Comparison of ENCODE assay signal across 13 mouse cellular contexts in genomic region chr2:9433110-9433940, GRCm38 (mm10).
DNase-seq lines count a peak whose midpoint lies in the region; ATAC-seq lines count a peak whose summit lies in the region.
"Had no signal": no experiment of that assay in that cellular context is flagged by ENCODE, and none has a peak within 500 bp of the region (broad histone marks: within the 10 kb centered on the region; RNA-seq: fewer than 3 reads in every experiment).

No protein-coding gene starts in this region.

- no peaks in the 10 kb centered on the region for H3K36me3 ChIP-seq in heart, embryonic 14.5 days (ENCODE audit: control insufficient read depth, insufficient read depth, low read length)
- H3K36me3 ChIP-seq in heart, embryonic 10.5 days, result no peaks in the 10 kb centered on the region
- no peaks in the 10 kb centered on the region for H3K36me3 ChIP-seq in lung, embryonic 16.5 days (ENCODE audit: control insufficient read depth, insufficient read depth, low read length)
- no peaks in the 10 kb centered on the region for H3K36me3 ChIP-seq in hindbrain, embryonic 16.5 days (ENCODE audit: control insufficient read depth, insufficient read depth, low read length)
- H3K36me3 ChIP-seq in midbrain, embryonic 16.5 days (ENCODE audit: control insufficient read depth, insufficient read depth, low read length), result no peaks in the 10 kb centered on the region
- H3K36me3 ChIP-seq: limb, embryonic 13.5 days had no signal

- no peaks in the 10 kb centered on the region for H3K9me3 ChIP-seq in heart, embryonic 14.5 days (ENCODE audit: control insufficient read depth, low read length)
- no peaks in the 10 kb centered on the region for H3K9me3 ChIP-seq in heart, embryonic 10.5 days
- no peaks in the 10 kb centered on the region for H3K9me3 ChIP-seq in lung, embryonic 16.5 days (ENCODE audit: control insufficient read depth, low read length)
- no peaks in the 10 kb centered on the region for H3K9me3 ChIP-seq in hindbrain, embryonic 16.5 days (ENCODE audit: control insufficient read depth, low read length)
- no peaks in the 10 kb centered on the region for H3K9me3 ChIP-seq in midbrain, embryonic 16.5 days (replicated peaks; ENCODE audit: control insufficient read depth, low read length, poor library complexity, severe bottlenecking)
- H3K9me3 ChIP-seq: limb, embryonic 13.5 days; megakaryocyte, embryonic 14.5 days had no signal

- peak overlapping the region; percentile 28; the same call in 1 of the 2 replicates for H3K4me2 ChIP-seq in heart, embryonic 14.5 days (ENCODE audit: low read length)
- H3K4me2 ChIP-seq in lung, embryonic 16.5 days (ENCODE audit: low read depth, low read length), result 0 out of 2 replicates have a peak overlapping the region, but pooled peaks have one; percentile 5
- H3K4me2 ChIP-seq in hindbrain, embryonic 16.5 days (ENCODE audit: low read length), result peak overlapping the region; percentile 40
- H3K4me2 ChIP-seq in midbrain, embryonic 16.5 days (ENCODE audit: low read length), result peak overlapping the region; percentile 35
- H3K4me2 ChIP-seq: limb, embryonic 13.5 days had no signal

- H3K4me3 ChIP-seq in heart, embryonic 14.5 days (ENCODE audit: control insufficient read depth in 1 of 2, insufficient read depth in 1 of 2, low read depth in 1 of 2, low read length in 2 of 2), result no peak overlapping the region
- H3K4me3 ChIP-seq in heart, embryonic 10.5 days, result no peak overlapping the region; the same call in 1 of the 2 replicates
- no peak overlapping the region for H3K4me3 ChIP-seq in lung, embryonic 16.5 days (ENCODE audit: low read length)
- no peak overlapping the region for H3K4me3 ChIP-seq in hindbrain, embryonic 16.5 days (ENCODE audit: low read length)
- peak overlapping the region; percentile 7; the same call in 1 of the 2 replicates for H3K4me3 ChIP-seq in midbrain, embryonic 16.5 days (ENCODE audit: low read depth, low read length)
- H3K4me3 ChIP-seq: limb, embryonic 13.5 days; megakaryocyte, embryonic 14.5 days had no signal

- no peak for DNase-seq in heart, embryonic 10.5 days (ENCODE audit: low spot score)
- no peak for DNase-seq in lung, postnatal 25 days (ENCODE audit: low spot score)
- DNase-seq in natural killer cell, adult 2 months (ENCODE audit: low spot score in 2 of 2), result no peak
- DNase-seq in T-cell, adult 2 months (ENCODE audit: low spot score), result no peak
- DNase-seq: cerebellum, adult 8-10 months; thymus, postnatal 14 days had no signal

- WGBS in heart, embryonic 14.5 days, result 23% methylated on average over 17 of the region's 17 CpGs
- 18% methylated on average over 17 of the region's 17 CpGs for WGBS in heart, embryonic 10.5 days
- WGBS in lung, embryonic 16.5 days, result 18% methylated on average over 17 of the region's 17 CpGs
- 30% methylated on average over 17 of the region's 17 CpGs for WGBS in hindbrain, embryonic 16.5 days
- WGBS in midbrain, embryonic 16.5 days, result 18% methylated on average over 17 of the region's 17 CpGs

- H3K9ac ChIP-seq in heart, embryonic 14.5 days (ENCODE audit: low read length), result no peak overlapping the region
- no peak overlapping the region for H3K9ac ChIP-seq in lung, embryonic 16.5 days (ENCODE audit: low read length)
- 0 out of 2 replicates have a peak overlapping the region, but pooled peaks have one; percentile 11 for H3K9ac ChIP-seq in hindbrain, embryonic 16.5 days (ENCODE audit: low read depth, low read length)
- no peak overlapping the region for H3K9ac ChIP-seq in midbrain, embryonic 16.5 days (ENCODE audit: low read depth, low read length)
- H3K9ac ChIP-seq: limb, embryonic 13.5 days had no signal

- ATAC-seq in heart, embryonic 14.5 days (ENCODE audit: insufficient number of reproducible peaks, insufficient read depth, low FRiP score, low read depth), result no peak
- no peak for ATAC-seq in lung, embryonic 16.5 days (ENCODE audit: low read depth)
- no peak; the same call in 1 of the 2 replicates for ATAC-seq in hindbrain, embryonic 16.5 days
- ATAC-seq in midbrain, embryonic 16.5 days, result peak; percentile 77
- ATAC-seq: intestine, embryonic 16.5 days had no signal

- H3K4me1 ChIP-seq in heart, embryonic 14.5 days (ENCODE audit: control insufficient read depth in 2 of 2, insufficient read depth in 2 of 2, low read length in 2 of 2), result no peaks in the 10 kb centered on the region
- no peaks in the 10 kb centered on the region; the same call in 1 of the 2 replicates for H3K4me1 ChIP-seq in heart, embryonic 10.5 days
- H3K4me1 ChIP-seq in lung, embryonic 16.5 days (replicated peaks; ENCODE audit: control insufficient read depth, insufficient read depth, low read length), result no peaks in the 10 kb centered on the region
- H3K4me1 ChIP-seq in hindbrain, embryonic 16.5 days (ENCODE audit: control insufficient read depth, insufficient read depth, low read depth, low read length), result no peaks in the 10 kb centered on the region
- H3K4me1 ChIP-seq in midbrain, embryonic 16.5 days (ENCODE audit: control insufficient read depth, insufficient read depth, low read length), result peaks cover 9% of the 10 kb centered on the region
- H3K4me1 ChIP-seq: limb, embryonic 13.5 days; megakaryocyte, embryonic 14.5 days had no signal

- H3K27me3 ChIP-seq in heart, embryonic 14.5 days (ENCODE audit: control insufficient read depth, insufficient read depth, low read length), result no peaks in the 10 kb centered on the region; the same call in 1 of the 2 replicates
- H3K27me3 ChIP-seq in heart, embryonic 10.5 days (ENCODE audit: insufficient read depth, poor library complexity, severe bottlenecking), result no peaks in the 10 kb centered on the region
- H3K27me3 ChIP-seq in lung, embryonic 16.5 days (ENCODE audit: control insufficient read depth, insufficient read depth, low read depth, low read length), result peaks cover 3% of the 10 kb centered on the region; the same call in 1 of the 2 replicates
- no peaks in the 10 kb centered on the region for H3K27me3 ChIP-seq in hindbrain, embryonic 16.5 days (replicated peaks; ENCODE audit: control insufficient read depth, insufficient read depth, low read length)
- H3K27me3 ChIP-seq in midbrain, embryonic 16.5 days (ENCODE audit: control insufficient read depth, insufficient read depth, low read depth, low read length), result no peaks in the 10 kb centered on the region
- H3K27me3 ChIP-seq: megakaryocyte, embryonic 14.5 days had no signal

- H3K27ac ChIP-seq in heart, embryonic 14.5 days (replicated peaks in 1 of 2; ENCODE audit: control insufficient read depth in 1 of 2, insufficient read depth in 1 of 2, low read depth in 2 of 2, low read length in 2 of 2), result no peak overlapping the region
- no peak overlapping the region for H3K27ac ChIP-seq in heart, embryonic 10.5 days
- no peak overlapping the region for H3K27ac ChIP-seq in lung, embryonic 16.5 days (ENCODE audit: low read length)
- H3K27ac ChIP-seq in hindbrain, embryonic 16.5 days (ENCODE audit: low read depth, low read length), result no peak overlapping the region
- H3K27ac ChIP-seq in midbrain, embryonic 16.5 days (ENCODE audit: low read length), result peak overlapping the region; percentile 8
- H3K27ac ChIP-seq: limb, embryonic 13.5 days had no signal
